Mouse (Mus musculus): Measurements from ENCODE around the gene Gbp9. TPM values are rescaled to one million over a fixed set of nuclear protein-coding genes. Genes with fewer than 3 reads are reported as not detected.
"Not testable (repeated sequence)": the region's sequence is repeated elsewhere in the genome, so short reads cannot be mapped to it uniquely, and the experiment has no call there.

Gbp9 gene
- polyA plus RNA-seq, 1 experiment from 2014 or later = 4.6 TPM

DNA sequence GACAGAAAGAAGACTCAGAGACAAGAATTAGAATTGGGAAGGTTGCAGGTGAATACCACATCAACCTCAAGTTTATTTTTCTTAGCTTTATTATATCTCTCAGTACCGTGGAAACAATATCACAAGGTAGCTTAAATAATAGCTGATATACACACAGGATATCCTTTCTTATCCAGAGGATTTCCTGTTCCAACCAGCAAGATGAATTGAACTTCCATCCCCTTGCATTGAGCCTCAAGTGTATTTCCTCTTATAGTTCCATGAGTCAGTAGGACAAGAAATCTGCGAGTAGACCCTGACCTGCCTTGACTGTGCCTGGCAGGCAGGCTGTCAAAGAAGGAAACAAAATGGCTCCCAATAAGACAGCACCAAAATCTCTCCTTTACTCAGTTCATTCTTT lies 23.6 kb downstream of the Gbp9 start:
- ATAC-seq (ENCODE audit: insufficient number of reproducible peaks, low FRiP score) = no peak
- WGBS = 53% methylated on average over 2 of the region's 2 CpGs

GRCm38 (mm10) chr5:105114696-105115095 lies 24.6 kb downstream of the Gbp9 start:
- no peak overlapping the region for H3K4me3 ChIP-seq
- H3K27me3 ChIP-seq (replicated peaks) = no peaks in the 10 kb centered on the region
- no peak for ATAC-seq (ENCODE audit: insufficient number of reproducible peaks, low FRiP score)
- H3K27ac ChIP-seq (ENCODE audit: poor library complexity, severe bottlenecking) = no peak overlapping the region
- peaks cover 6% of the 10 kb centered on the region; the same call in 1 of the 2 replicates for H3K9me3 ChIP-seq (replicated peaks)
- H3K36me3 ChIP-seq = no peaks in the 10 kb centered on the region; the same call in none of the 2 replicates
- 63% methylated on average over 2 of the region's 2 CpGs for WGBS
- no peak overlapping the region for H3K4me2 ChIP-seq
- no peaks in the 10 kb centered on the region; the same call in 1 of the 2 replicates for H3K4me1 ChIP-seq (replicated peaks)
- no peak overlapping the region for H3K9ac ChIP-seq

More for the DNA sequence above, 23.6 kb downstream of the Gbp9 start:
- no peak overlapping the region for H3K4me3 ChIP-seq
- H3K9ac ChIP-seq = no peak overlapping the region
- peaks cover 6% of the 10 kb centered on the region; the same call in 1 of the 2 replicates for H3K9me3 ChIP-seq (replicated peaks)
- H3K4me1 ChIP-seq (replicated peaks) = no peaks in the 10 kb centered on the region; the same call in 1 of the 2 replicates
- no peak overlapping the region for H3K4me2 ChIP-seq
- no peak overlapping the region for H3K27ac ChIP-seq (ENCODE audit: poor library complexity, severe bottlenecking)
- H3K27me3 ChIP-seq (replicated peaks) = no peaks in the 10 kb centered on the region
- peaks cover 4% of the 10 kb centered on the region for H3K36me3 ChIP-seq

DNA sequence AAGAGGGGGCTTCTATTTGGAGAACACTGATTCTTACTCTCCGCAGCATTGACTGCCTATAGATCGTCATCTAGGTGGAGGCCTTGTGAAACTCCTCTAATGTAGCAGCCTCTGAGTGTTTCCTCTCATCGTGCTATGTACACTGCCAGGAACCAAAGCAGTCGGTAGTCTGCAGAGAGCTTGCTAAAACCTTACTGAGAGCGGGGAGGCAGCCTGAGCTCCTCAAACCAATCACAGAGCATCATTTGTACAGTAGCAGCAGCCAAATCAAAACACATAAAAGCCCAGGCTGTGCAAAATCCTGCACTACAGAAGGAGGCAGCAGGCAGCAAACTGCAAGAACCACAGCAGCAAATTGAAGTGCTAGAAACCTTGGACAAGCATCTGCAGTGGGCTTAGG lies 25.7 kb downstream of the Gbp9 start:
- Histone ChIP-seq H3K27ac (ENCODE audit: poor library complexity, severe bottlenecking) (no peak overlapping the region), H3K4me1 (replicated peaks) (no peaks in the 10 kb centered on the region; the same call in 1 of the 2 replicates), H3K9ac (no peak overlapping the region), H3K27me3 (replicated peaks) (no peaks in the 10 kb centered on the region), H3K4me3 (no peak overlapping the region), H3K4me2 (no peak overlapping the region), H3K36me3 (no peaks in the 10 kb centered on the region; the same call in none of the 2 replicates), H3K9me3 (replicated peaks) (peaks cover 6% of the 10 kb centered on the region; the same call in 1 of the 2 replicates)
- 87% methylated on average over 5 of the region's 5 CpGs for WGBS
- no peak for ATAC-seq (ENCODE audit: insufficient number of reproducible peaks, low FRiP score)

DNA sequence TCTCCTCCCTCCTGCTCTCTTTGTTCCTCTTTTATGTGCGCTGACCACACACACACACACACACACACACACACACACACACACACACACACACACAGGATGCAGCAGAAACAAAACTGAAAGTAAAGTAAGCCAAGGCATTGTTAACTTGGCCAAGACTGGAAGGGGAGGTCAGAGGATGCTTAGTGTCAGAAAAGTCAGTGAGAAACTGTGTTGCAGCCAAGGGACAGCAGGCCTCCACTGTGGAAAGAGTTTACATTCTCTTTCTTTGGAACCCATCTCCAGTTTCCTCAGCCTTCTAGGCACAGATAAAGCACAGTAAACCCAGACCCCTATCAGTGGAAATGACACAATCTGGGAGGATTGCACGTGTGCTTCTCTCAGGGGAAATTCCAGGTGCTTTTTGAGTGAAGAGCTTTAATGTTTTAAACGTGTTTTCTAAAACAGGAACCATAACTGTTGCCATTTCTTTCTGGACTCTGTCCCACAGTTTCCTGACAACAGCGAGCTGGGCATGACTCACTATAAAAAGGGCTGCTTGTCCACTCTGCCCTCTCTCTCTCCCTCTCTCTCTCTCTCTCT lies 29.0 kb downstream of the Gbp9 start:
- H3K9me3 ChIP-seq (replicated peaks); H3K4me1 ChIP-seq (replicated peaks); H3K36me3 ChIP-seq; H3K9ac ChIP-seq; H3K4me3 ChIP-seq; H3K27me3 ChIP-seq (replicated peaks): not testable (repeated sequence)
- ATAC-seq (ENCODE audit: insufficient number of reproducible peaks, low FRiP score) = peak; percentile 84; the same call in 1 of the 2 replicates
- peak overlapping the region; percentile 71 for H3K27ac ChIP-seq (ENCODE audit: poor library complexity, severe bottlenecking)
- H3K4me2 ChIP-seq = peak overlapping the region; percentile 33
- 11% methylated on average over 4 of the region's 4 CpGs for WGBS

DNA sequence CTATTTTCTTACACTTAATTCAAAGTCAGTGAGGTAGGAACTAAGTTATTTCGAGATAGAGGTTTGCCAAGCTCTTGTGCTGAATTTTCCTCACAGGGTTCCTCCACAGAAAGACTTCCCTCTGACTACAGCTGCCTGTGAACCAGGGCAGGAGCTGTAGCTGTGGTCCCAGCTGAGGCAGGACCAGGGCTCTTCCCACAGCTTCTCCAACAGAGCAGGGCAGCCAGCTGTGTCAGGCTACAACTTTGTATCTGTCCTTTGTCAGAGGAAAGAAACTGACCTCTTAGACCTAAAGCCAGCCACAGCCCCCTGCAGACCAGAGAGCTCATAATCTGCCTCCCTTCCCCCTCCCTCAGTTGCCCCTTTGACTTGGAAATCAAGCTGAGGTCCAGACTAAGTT lies 29.6 kb downstream of the Gbp9 start:
- H3K4me1 ChIP-seq (replicated peaks); H3K36me3 ChIP-seq; H3K9ac ChIP-seq; H3K27me3 ChIP-seq (replicated peaks); H3K9me3 ChIP-seq (replicated peaks); ATAC-seq (ENCODE audit: insufficient number of reproducible peaks, low FRiP score): not testable (repeated sequence)
- H3K4me3 ChIP-seq = peak overlapping the region; percentile 13; the same call in 1 of the 2 replicates
- peak overlapping the region; percentile 71 for H3K27ac ChIP-seq (ENCODE audit: poor library complexity, severe bottlenecking)
- peak overlapping the region; percentile 33; the same call in 1 of the 2 replicates for H3K4me2 ChIP-seq
- WGBS = 30% methylated on average over 1 of the region's 1 CpGs

DNA sequence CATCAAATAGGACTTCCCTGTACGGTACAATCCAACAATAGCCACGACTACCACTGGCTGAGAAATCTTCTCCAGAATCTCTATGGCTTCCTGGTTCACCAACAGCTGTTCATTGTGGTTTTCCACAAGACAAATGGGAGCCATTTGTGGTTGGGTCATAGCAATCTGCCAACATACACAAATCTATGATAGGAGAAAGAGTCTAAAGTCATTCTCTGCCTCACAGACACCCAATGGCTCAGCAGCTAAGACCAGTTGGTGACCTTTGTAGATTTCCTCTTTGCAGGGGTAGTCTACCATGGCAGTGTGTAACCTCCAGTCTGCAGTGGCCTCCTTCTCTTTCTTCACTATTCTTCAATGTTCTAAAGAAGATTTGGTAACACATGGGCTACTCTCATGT lies 33.6 kb downstream of the Gbp9 start:
- not testable (repeated sequence) for H3K4me2 ChIP-seq; H3K4me3 ChIP-seq; H3K27ac ChIP-seq (ENCODE audit: poor library complexity, severe bottlenecking); H3K9ac ChIP-seq; H3K4me1 ChIP-seq (replicated peaks); H3K27me3 ChIP-seq (replicated peaks); H3K36me3 ChIP-seq; ATAC-seq (ENCODE audit: insufficient number of reproducible peaks, low FRiP score); H3K9me3 ChIP-seq (replicated peaks)
- WGBS = 62% methylated on average over 2 of the region's 2 CpGs

DNA sequence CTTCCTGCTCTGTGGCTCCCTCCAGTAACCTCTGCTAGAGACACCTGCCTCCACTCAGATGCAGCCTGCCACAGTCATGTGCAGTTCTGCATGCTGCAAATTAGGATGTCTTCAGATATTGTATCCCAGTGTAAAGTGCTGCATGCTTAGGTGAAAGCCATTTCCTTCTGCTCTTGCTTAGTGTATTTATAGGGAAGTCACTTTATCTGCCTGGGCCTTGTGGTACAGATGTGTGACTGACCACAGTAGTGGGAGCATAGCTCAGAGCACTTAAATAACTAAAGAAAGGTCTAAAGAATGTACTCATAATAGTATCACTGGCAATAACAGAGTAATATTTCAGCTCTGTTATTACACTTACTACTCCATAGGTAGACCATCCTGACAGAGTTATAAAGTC lies 57.4 kb downstream of the Gbp9 start:
- no peak for ATAC-seq (ENCODE audit: insufficient number of reproducible peaks, low FRiP score)
- Histone ChIP-seq H3K9me3 (replicated peaks) (0 out of 2 replicates have a peak, but pooled peaks cover 2% of the 10 kb centered on the region), H3K27me3 (replicated peaks) (no peaks in the 10 kb centered on the region), H3K4me2 (no peak overlapping the region), H3K27ac (ENCODE audit: poor library complexity, severe bottlenecking) (no peak overlapping the region), H3K4me3 (no peak overlapping the region), H3K36me3 (peaks cover 9% of the 10 kb centered on the region; the same call in 1 of the 2 replicates), H3K4me1 (replicated peaks) (no peaks in the 10 kb centered on the region), H3K9ac (no peak overlapping the region)

GRCm38 (mm10) chr5:105068356-105068755 lies 71.0 kb downstream of the Gbp9 start:
- H3K27ac ChIP-seq (ENCODE audit: poor library complexity, severe bottlenecking) = not testable (repeated sequence)

GRCm38 (mm10) chr5:105064443-105064842 lies 74.9 kb downstream of the Gbp9 start:
- not testable (repeated sequence) for H3K36me3 ChIP-seq; ATAC-seq (ENCODE audit: insufficient number of reproducible peaks, low FRiP score); H3K4me3 ChIP-seq; H3K9me3 ChIP-seq (replicated peaks); H3K9ac ChIP-seq; H3K4me2 ChIP-seq; H3K27ac ChIP-seq (ENCODE audit: poor library complexity, severe bottlenecking); H3K4me1 ChIP-seq (replicated peaks); H3K27me3 ChIP-seq (replicated peaks)
- WGBS = 69% methylated on average over 2 of the region's 2 CpGs

More at GRCm38 (mm10) chr5:105068356-105068755, 71.0 kb downstream of the Gbp9 start:
- H3K4me1 ChIP-seq (replicated peaks); H3K4me3 ChIP-seq; H3K9me3 ChIP-seq (replicated peaks); ATAC-seq (ENCODE audit: insufficient number of reproducible peaks, low FRiP score); H3K9ac ChIP-seq; H3K4me2 ChIP-seq; H3K27me3 ChIP-seq (replicated peaks); H3K36me3 ChIP-seq: not testable (repeated sequence)

DNA sequence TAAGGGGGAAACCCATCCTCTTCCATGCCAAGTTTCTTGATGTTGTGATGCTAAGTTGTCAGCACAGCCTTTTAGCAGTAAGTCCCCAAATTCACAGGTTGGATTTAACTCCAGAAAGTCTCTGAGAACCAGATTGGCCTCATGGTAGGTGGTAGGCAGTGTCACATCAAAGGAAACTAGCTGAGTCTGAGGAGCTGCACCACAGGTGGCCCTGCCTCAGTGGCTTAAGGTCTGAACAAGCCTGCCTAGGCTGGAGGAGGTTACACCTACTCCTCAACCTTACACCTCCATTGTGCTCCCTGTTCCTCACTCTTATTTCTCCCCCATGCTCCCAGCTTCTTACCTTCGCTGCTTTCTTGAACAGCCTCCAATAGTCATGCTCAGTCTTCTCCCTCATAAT lies 76.0 kb downstream of the Gbp9 start:
- Histone ChIP-seq H3K27ac (ENCODE audit: poor library complexity, severe bottlenecking) (no peak overlapping the region), H3K9me3 (replicated peaks) (no peaks in the 10 kb centered on the region), H3K4me2 (no peak overlapping the region), H3K27me3 (replicated peaks) (no peaks in the 10 kb centered on the region), H3K36me3 (no peaks in the 10 kb centered on the region), H3K9ac (no peak overlapping the region), H3K4me1 (replicated peaks) (0 out of 2 replicates have a peak, but pooled peaks cover 2% of the 10 kb centered on the region), H3K4me3 (no peak overlapping the region)
- WGBS = 59% methylated on average over 1 of the region's 1 CpGs
- no peak for ATAC-seq (ENCODE audit: insufficient number of reproducible peaks, low FRiP score)

GRCm38 (mm10) chr5:105062403-105062802 lies 76.9 kb downstream of the Gbp9 start:
- H3K27me3 ChIP-seq (replicated peaks); H3K36me3 ChIP-seq; H3K4me1 ChIP-seq (replicated peaks); H3K4me2 ChIP-seq; ATAC-seq (ENCODE audit: insufficient number of reproducible peaks, low FRiP score); H3K4me3 ChIP-seq; H3K9ac ChIP-seq; H3K27ac ChIP-seq (ENCODE audit: poor library complexity, severe bottlenecking); H3K9me3 ChIP-seq (replicated peaks): not testable (repeated sequence)
- WGBS = 54% methylated on average over 2 of the region's 2 CpGs

DNA sequence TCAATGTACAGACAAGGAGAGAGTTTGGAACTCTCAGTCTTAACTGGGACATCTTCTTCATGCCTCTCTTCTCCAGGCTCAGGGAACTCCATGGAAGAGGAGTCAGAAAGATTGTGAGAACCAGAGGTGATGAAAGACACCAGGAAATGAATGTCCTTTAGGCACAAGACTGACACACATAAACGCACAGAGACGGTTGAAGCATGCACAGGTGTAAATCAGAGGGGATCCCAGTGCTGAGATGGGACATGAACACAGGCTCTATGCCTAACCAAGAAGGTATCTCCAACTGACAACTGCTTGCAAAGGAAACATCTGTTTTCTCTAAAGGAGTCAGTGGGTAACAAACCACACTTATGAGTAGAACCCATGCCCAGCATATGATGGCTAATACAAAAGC lies 79.1 kb downstream of the Gbp9 start:
- no peak overlapping the region for H3K9ac ChIP-seq
- no peak overlapping the region for H3K4me2 ChIP-seq
- no peak for ATAC-seq (ENCODE audit: insufficient number of reproducible peaks, low FRiP score)
- no peaks in the 10 kb centered on the region for H3K27me3 ChIP-seq (replicated peaks)
- 76% methylated on average over 2 of the region's 2 CpGs for WGBS
- H3K27ac ChIP-seq (ENCODE audit: poor library complexity, severe bottlenecking) = no peak overlapping the region
- H3K4me1 ChIP-seq (replicated peaks) = 0 out of 2 replicates have a peak, but pooled peaks cover 2% of the 10 kb centered on the region
- no peaks in the 10 kb centered on the region for H3K36me3 ChIP-seq
- no peaks in the 10 kb centered on the region for H3K9me3 ChIP-seq (replicated peaks)
- H3K4me3 ChIP-seq = no peak overlapping the region
